Mouse (Mus musculus) myocyte (in vitro differentiated cells): ENCODE data around the gene Ski. TPM values are rescaled to one million over a fixed set of nuclear protein-coding genes. Genes with fewer than 3 reads are reported as not detected.

Source experiments
- H3K27me3 ChIP-seq: one replicate; pipeline ENCODE4 v1.6.1; 2011; ENCODE audit not compliant: control insufficient read depth, insufficient read depth, insufficient read length
- H3K36me3 ChIP-seq: one replicate; pipeline ENCODE4 v1.6.1; 2011; ENCODE audit not compliant: control insufficient read depth, insufficient read depth
- H3K4me2 ChIP-seq: one replicate; pipeline ENCODE4 v1.6.1; 2011; ENCODE audit warnings: low read depth, control low read depth
- H3K4me3 ChIP-seq: one replicate; pipeline ENCODE4 v1.5.1; 2011; ENCODE audit warnings: mild to moderate bottlenecking, control low read depth, moderate library complexity
- H3K79me2 ChIP-seq: one replicate; pipeline ENCODE4 v1.6.1; 2011; ENCODE audit not compliant: control insufficient read depth, insufficient read depth
- H3ac ChIP-seq: one replicate; pipeline ENCODE4 v1.6.1; 2011; ENCODE audit not compliant: control insufficient read depth, insufficient read length
- CEBPB ChIP-seq: IDR thresholded peaks from 2 replicates; pipeline ENCODE4 v1.6.1; 2011; ENCODE audit warnings: mild to moderate bottlenecking, moderate library complexity; ENCODE audit not compliant: poor library complexity, insufficient read depth, severe bottlenecking
- E2F4 ChIP-seq: IDR thresholded peaks from one replicate; pipeline ENCODE4 v1.6.1; 2011; ENCODE audit warnings: mild to moderate bottlenecking, control low read depth, moderate library complexity; ENCODE audit not compliant: insufficient read depth
- MAX ChIP-seq: IDR thresholded peaks from one replicate; pipeline ENCODE4 v1.6.1; 2011; ENCODE audit warnings: low read depth, mild to moderate bottlenecking, control low read depth
- MYOD1 ChIP-seq, 3 experiments: IDR thresholded peaks; one replicate each; pipeline ENCODE4 v1.6.1; 2011; ENCODE audit warnings: control low read depth in 2 of 3, low read depth in 2 of 3, mild to moderate bottlenecking in 2 of 3, moderate library complexity in 1 of 3; ENCODE audit not compliant: insufficient read length in 2 of 3, control insufficient read depth in 1 of 3
- MYOG ChIP-seq, 3 experiments: IDR thresholded peaks; one replicate each; pipeline ENCODE4 v1.6.1; 2011; ENCODE audit warnings: control low read depth in 2 of 3, low read depth in 2 of 3, mild to moderate bottlenecking in 2 of 3; ENCODE audit not compliant: insufficient read length in 2 of 3, control insufficient read depth in 1 of 3, insufficient read depth in 1 of 3
- POLR2A ChIP-seq: IDR thresholded peaks from one replicate; pipeline ENCODE4 v1.6.1; 2011; ENCODE audit warnings: low read depth, mild to moderate bottlenecking, control low read depth, moderate library complexity; ENCODE audit not compliant: insufficient read length
- POLR2AphosphoS2 ChIP-seq: IDR thresholded peaks from one replicate; pipeline ENCODE4 v1.6.1; 2011; ENCODE audit warnings: low read depth, control low read depth; ENCODE audit not compliant: insufficient read length
- REST ChIP-seq: IDR thresholded peaks from one replicate; pipeline ENCODE4 v1.6.1; 2011; ENCODE audit warnings: mild to moderate bottlenecking, control low read depth, moderate library complexity; ENCODE audit not compliant: insufficient read depth, insufficient read length
- SRF ChIP-seq: IDR thresholded peaks from one replicate; pipeline ENCODE4 v1.6.1; 2011; ENCODE audit warnings: low read depth; ENCODE audit not compliant: control insufficient read depth, insufficient read length
- TCF12 ChIP-seq: IDR thresholded peaks from one replicate; pipeline ENCODE4 v1.6.1; 2011; ENCODE audit warnings: mild to moderate bottlenecking, control low read depth; ENCODE audit not compliant: poor library complexity, insufficient read depth, severe bottlenecking
- TCF3 ChIP-seq: IDR thresholded peaks from one replicate; pipeline ENCODE4 v1.6.1; 2011; ENCODE audit warnings: low read depth, control low read depth; ENCODE audit not compliant: insufficient read length
- USF1 ChIP-seq: IDR thresholded peaks from one replicate; pipeline ENCODE4 v1.6.1; 2011; ENCODE audit warnings: low read depth, mild to moderate bottlenecking, control low read depth, moderate library complexity
- polyA plus RNA-seq: library from polyadenylated mRNA; unstranded; fragments of >200 nt; fragmentation: generic; extraction: Trizol; gene quantifications from one replicate; pipeline ENCODE4 v1.2.1, GENCODE M21; 2012; ENCODE audit warnings: missing spikeins

Gene Ski
- polyA plus RNA-seq, 1 experiment = 54.5 TPM

DNA sequence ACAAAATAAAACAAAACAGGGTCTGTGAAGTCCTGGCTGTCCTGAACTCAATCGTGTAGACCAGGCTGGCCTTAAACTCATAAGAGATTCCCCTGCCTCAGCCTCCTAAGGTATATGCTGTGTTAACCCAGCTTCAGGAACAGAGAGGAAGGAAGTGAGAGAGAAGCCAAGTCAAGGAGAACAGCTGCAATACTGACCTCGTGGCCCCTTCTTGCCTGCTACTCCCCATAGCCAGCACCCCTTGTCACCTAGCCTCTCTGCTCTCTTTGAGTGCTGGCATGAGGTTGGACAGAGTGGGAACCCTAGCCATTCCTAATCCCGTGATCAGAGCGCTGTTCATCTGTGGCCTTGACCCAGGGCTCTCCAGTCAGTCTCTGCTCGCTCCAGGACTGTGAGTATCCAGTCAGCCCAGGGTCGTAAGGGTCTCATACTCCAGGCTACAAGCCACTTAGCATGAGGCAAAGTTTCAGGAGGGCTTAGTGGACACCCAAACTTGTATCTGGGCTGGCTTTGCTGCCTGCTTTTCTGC is 100.4 kb downstream of the Ski start:
- H3K27me3 ChIP-seq = no peaks in the 10 kb centered on the region
- H3K36me3 ChIP-seq = no peaks in the 10 kb centered on the region
- H3K79me2 ChIP-seq = no peaks in the 10 kb centered on the region
- H3ac ChIP-seq = no peak overlapping the region
- peak overlapping the region; percentile 60 for H3K4me2 ChIP-seq
- TF ChIP-seq MYOD1 (IDR thresholded peaks at IDR 0.05; ENCODE audit: control insufficient read depth in 1 of 3, insufficient read length in 2 of 3, low read depth in 2 of 3) (peak in 2 of 3 experiments; percentile 63 to 79), MYOG (IDR thresholded peaks at IDR 0.05; ENCODE audit: control insufficient read depth in 1 of 3, insufficient read depth in 1 of 3, insufficient read length in 2 of 3, low read depth in 2 of 3) (peak in 1 of 3 experiments; percentile 59), TCF3 (no peak), USF1 (no peak)
- H3K4me3 ChIP-seq = no peak overlapping the region

DNA sequence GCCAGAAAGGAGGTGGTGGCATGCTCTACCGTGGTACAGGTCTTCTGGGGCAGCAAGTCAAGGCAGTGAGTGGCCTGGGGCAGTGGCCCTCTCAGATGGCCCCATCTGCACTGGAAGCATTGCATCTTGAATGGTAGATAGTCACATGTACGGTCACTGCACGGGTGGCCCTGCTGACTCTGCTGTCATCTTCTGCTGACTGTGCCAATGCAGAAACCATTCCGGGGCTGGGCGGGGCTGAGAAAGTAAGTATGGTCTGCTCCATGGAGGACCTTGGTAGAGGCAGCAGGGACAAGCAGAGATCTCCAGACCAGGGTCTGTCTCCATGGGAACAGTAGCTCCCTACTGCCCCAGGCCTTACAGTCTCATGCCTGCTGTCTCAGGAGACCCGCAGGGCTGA is 101.2 kb downstream of the Ski start:
- no peak for TF ChIP-seq USF1
- TF ChIP-seq TCF12 = no peak
- no peak for TF ChIP-seq MYOG (IDR thresholded peaks at IDR 0.05; ENCODE audit: control insufficient read depth in 1 of 3, insufficient read depth in 1 of 3, insufficient read length in 2 of 3, low read depth in 2 of 3)
- no peak for TF ChIP-seq E2F4
- no peak for TF ChIP-seq POLR2AphosphoS2
- TF ChIP-seq SRF = no peak
- no peak for TF ChIP-seq MYOD1 (IDR thresholded peaks at IDR 0.05; ENCODE audit: control insufficient read depth in 1 of 3, insufficient read length in 2 of 3, low read depth in 2 of 3)
- no peak for TF ChIP-seq CEBPB
- TF ChIP-seq REST = no peak
- no peak for TF ChIP-seq POLR2A
- TF ChIP-seq MAX = no peak
- no peak for TF ChIP-seq TCF3
- no peak overlapping the region for H3ac ChIP-seq
- no peak overlapping the region for H3K4me3 ChIP-seq
- no peak overlapping the region for H3K4me2 ChIP-seq
- no peaks in the 10 kb centered on the region for H3K79me2 ChIP-seq
- H3K27me3 ChIP-seq = no peaks in the 10 kb centered on the region
- no peaks in the 10 kb centered on the region for H3K36me3 ChIP-seq

DNA sequence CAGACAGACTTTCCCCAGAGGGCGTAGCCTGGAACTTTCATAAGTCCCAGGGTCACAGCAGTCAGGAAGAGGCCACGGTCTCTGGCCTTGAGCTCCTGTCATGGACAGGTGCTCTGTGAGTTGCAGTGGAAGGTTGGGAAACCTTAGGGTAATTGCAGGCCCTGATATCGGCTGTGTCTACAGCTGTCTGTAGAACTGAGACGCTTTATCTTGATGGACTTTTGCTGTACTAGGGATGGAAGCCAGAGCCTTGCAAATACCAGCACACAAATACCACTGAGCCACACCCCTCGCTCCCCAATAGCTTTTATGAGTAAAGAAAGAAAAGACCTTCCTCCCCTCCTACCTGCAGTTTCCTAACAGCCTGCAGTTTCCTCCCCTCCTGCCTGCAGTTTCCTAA is 101.8 kb downstream of the Ski start:
- no peak overlapping the region for H3K4me2 ChIP-seq
- H3K79me2 ChIP-seq = no peaks in the 10 kb centered on the region
- no peak overlapping the region for H3K4me3 ChIP-seq
- no peaks in the 10 kb centered on the region for H3K36me3 ChIP-seq
- H3ac ChIP-seq = no peak overlapping the region
- no peaks in the 10 kb centered on the region for H3K27me3 ChIP-seq
- TF ChIP-seq MYOG (IDR thresholded peaks at IDR 0.05; ENCODE audit: control insufficient read depth in 1 of 3, insufficient read depth in 1 of 3, insufficient read length in 2 of 3, low read depth in 2 of 3) (peak in 2 of 3 experiments; percentile 31 to 82), MAX (no peak), TCF3 (no peak), E2F4 (no peak), POLR2AphosphoS2 (no peak), MYOD1 (IDR thresholded peaks at IDR 0.05; ENCODE audit: control insufficient read depth in 1 of 3, insufficient read length in 2 of 3, low read depth in 2 of 3) (peak in 2 of 3 experiments; percentile 43 to 78)

DNA sequence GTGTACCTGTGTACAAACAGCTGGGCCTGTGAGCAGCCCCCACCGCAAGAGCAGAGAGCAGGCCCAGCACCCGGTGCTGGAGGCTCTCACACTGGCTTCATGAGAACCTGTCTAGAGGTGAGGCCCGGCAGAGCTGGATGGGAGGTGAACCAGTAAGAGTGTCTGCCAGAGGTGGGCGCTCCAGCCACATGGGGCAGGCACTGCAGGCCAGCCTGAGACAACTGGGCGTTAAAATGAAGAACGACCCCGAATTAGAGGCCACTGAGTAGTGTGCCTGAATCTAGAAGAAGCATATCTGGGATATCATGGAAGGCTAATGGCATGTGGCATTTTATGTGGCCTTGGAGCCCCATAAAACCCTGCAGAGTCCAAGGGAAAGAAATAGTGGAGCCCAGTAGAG is 102.4 kb downstream of the Ski start:
- H3K4me3 ChIP-seq = no peak overlapping the region
- TF ChIP-seq POLR2AphosphoS2 = no peak
- no peak for TF ChIP-seq CEBPB
- no peak for TF ChIP-seq TCF12
- no peak for TF ChIP-seq SRF
- no peak for TF ChIP-seq USF1
- no peak for TF ChIP-seq TCF3
- no peak for TF ChIP-seq POLR2A
- TF ChIP-seq MYOG (IDR thresholded peaks at IDR 0.05; ENCODE audit: control insufficient read depth in 1 of 3, insufficient read depth in 1 of 3, insufficient read length in 2 of 3, low read depth in 2 of 3) = no peak
- no peak for TF ChIP-seq MYOD1 (IDR thresholded peaks at IDR 0.05; ENCODE audit: control insufficient read depth in 1 of 3, insufficient read length in 2 of 3, low read depth in 2 of 3)
- TF ChIP-seq REST = no peak

DNA sequence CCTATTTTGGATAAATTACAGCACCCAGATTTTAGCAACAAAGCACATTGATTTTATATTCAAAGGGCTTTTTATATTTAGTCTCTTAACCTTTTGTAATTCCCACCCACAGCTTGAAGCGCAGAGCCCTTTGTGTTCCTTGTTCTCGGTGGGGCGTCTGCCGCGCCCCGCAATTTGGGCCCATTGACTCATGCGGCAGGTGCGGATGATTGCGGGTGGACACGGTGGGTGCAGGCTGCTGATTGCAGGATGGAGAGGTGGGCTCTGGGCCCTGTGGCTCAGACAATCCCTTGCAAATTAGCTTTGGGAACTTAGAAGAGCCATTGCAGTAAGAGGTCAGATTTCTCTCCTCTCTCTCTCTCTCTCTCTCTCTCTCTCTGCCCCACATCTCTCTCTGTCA is 104.1 kb downstream of the Ski start:
- Histone ChIP-seq H3ac (no peak overlapping the region), H3K27me3 (no peaks in the 10 kb centered on the region), H3K4me3 (no peak overlapping the region), H3K36me3 (no peaks in the 10 kb centered on the region), H3K4me2 (no peak overlapping the region), H3K79me2 (no peaks in the 10 kb centered on the region)
- peak in 2 of 3 experiments; percentile 48 to 83 for TF ChIP-seq MYOD1 (IDR thresholded peaks at IDR 0.05; ENCODE audit: control insufficient read depth in 1 of 3, insufficient read length in 2 of 3, low read depth in 2 of 3)
- TF ChIP-seq MYOG (IDR thresholded peaks at IDR 0.05; ENCODE audit: control insufficient read depth in 1 of 3, insufficient read depth in 1 of 3, insufficient read length in 2 of 3, low read depth in 2 of 3) = peak in 2 of 3 experiments; percentile 55 to 56
- no peak for TF ChIP-seq TCF3
- no peak for TF ChIP-seq E2F4

More for the DNA sequence above, 102.4 kb downstream of the Ski start:
- Histone ChIP-seq H3ac (no peak overlapping the region), H3K36me3 (no peaks in the 10 kb centered on the region), H3K27me3 (no peaks in the 10 kb centered on the region), H3K79me2 (no peaks in the 10 kb centered on the region), H3K4me2 (no peak overlapping the region)
